Mouse (Mus musculus) lung, postnatal 10 days (tissue): Measurements from ENCODE around the gene Olfr685.

Source experiments
- DNase-seq: peaks from one replicate; pipeline ENCODE4 v3.0.0; 2021

Olfr685 gene

GRCm38 (mm10) chr7:105185912-105186311 lies at the start of gene Olfr685:
TSS of gene Olfr685 (minus strand) at chr7:105186012.
- DNase-seq = no peak

DNA sequence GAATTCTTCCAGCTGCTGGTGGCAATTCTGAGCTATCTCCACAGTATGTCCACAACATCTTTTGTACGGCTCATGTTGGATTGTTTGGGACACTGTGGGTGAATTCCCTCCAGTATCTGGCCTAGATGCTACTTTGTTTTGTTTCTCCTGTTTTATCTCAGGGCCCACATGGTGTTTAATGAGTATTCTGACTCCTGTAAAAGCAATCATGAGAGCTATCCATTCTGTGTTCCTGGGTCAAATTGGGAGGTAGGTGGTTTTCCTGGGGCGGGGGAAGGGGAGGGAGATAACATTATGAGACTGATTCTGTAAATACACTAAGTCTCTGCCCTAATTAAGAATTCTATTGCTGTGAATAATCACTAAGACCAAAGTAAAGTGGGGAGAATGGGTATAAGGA lies 43.6 kb upstream of the Olfr685 start:
- no peak for DNase-seq

DNA sequence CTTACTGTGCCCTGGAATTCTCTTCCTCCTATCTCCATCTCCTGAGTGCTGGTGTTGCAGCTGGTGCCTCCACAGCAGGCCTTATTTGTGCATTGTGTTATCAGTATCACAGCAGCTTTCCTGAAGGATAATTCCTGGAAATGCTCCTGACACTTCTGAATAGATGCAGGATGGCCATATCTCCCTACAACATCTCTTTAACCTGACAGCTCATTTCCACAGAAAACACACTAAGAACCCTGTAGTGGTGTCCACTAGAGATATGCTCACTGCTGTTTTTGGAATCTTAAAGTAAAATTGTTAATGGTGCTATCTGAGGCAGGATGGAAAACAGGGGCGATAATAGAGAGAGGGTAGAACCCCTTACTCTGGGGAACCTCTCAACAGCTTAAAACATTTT lies 42.3 kb upstream of the Olfr685 start:
- DNase-seq = peak; percentile 24

DNA sequence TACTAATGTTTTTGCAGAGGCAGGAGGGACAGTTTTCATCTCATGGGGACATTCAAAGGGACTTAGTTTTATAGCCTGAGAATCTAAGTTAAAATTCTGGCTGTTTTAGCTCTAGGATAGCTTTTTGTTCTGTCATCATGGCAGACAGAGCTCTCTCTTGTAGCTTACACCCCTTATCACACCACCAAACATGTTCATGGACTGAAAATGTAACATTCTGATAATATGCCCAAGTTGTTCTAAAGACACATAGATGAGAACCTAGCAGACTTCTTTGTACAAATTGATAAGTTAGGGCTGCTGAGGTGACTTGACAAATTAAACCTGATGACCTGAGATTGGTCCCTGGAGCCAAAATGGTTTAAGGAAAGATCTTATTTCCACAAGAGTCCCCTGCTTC lies 40.9 kb upstream of the Olfr685 start:
- DNase-seq = no peak

DNA sequence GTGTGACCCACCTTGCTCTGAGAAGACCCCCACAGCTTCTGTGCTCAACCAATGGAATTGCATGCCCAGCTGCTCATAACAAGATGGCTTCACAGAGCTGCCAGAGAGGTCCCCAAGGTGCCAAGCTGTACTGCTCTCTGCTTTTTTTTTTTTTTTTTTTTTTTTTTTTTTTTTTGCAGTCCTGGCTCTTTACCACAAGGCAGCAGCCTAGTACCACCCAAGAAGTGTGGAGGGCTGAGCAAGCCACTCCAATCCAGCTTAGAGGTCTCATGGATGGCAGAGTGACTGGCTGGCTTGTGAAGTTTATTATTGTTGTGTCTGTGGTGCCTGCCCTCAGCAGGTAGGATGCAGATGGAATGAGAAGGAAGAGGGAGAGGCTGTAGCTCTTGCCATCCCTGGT lies 40.3 kb upstream of the Olfr685 start:
- DNase-seq = no peak

- DNase-seq = no peak
These were observed 32.5 kb upstream of the Olfr685 start for GRCm38 (mm10) chr7:105218281-105218680.

DNA sequence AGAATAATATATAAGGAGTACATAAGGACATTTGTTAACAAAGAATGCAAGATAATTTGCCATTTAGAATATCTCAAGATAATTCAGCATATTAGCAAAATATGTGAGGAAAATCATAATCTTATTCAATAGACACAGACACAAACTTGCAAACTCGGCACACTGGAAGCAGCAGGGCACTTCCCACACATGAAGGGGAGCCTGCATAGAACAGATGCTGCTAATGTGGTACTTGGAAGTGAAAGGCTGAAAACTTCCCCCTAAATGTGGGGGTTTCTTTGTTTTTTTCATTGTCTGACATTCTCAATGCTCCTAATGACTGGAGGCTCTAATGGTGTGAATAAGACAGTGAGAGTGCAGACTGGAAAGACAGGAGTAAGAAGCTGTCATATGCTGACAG lies 28.9 kb upstream of the Olfr685 start:
- DNase-seq = no peak

DNA sequence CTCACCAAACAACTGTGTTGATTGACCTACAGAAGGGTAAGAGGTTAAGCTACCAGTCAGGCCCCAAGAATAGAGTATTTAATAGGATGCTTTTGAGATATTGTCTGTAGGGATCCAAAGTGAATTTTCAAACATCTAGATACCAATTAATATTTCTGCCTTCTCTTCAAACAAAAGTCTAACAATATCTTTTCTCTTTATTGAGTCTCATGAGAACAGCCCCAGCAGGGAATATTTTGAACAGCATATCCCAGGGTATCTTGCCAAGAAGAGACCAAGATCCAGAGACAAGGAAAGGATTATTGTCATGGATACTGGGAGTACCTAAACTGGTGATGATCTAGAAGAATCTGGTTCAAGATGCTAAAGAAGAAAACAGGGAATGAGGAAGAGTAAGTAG lies 21.6 kb upstream of the Olfr685 start, which contains the start of gene Olfr686:
Gene Olfr686 (minus strand): TSS at position 101 of the 400 bp plus-strand sequence.
- DNase-seq = no peak

DNA sequence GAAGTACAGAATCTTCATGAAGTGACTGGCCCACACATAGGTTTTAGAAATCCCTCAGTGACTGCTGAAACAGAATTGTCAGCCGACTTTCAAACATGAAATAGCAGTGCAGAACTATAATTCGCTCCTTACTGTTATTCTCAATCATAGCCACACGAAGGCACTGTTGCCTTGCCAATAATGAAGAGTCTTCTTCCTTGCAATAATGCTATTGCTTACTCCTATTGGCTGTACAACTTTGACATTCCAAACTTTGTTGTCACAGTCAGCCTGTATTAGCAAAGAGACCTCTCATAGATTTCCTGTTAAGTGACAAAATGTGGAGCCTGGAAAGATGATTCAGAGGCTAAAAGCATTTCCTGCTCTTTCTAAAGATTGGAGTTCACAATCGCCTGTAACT lies 15.0 kb downstream of the Olfr685 start:
- peak; percentile 15 for DNase-seq

GRCm38 (mm10) chr7:105163553-105163952 lies 22.3 kb downstream of the Olfr685 start, which contains the start of gene Olfr684:
TSS of gene Olfr684 (minus strand) at chr7:105163653.
- no peak for DNase-seq

DNA sequence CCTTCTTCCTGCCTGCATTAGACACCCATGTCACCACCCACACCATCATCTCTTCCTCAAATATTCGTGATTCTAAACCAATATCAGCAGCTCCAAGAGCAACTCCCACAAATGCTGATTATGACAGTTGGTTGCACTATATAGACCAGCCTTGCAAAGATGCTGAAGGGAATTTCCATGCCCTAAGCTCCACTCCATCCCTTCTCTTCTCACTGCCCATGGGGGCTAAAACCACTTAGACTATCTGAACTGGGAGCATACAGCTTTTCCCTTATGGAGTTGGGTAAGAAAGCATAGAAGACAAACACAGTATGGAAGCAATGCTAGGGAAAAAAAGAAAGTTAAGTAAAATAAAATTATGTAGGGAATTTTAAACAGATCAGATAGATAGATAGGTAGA lies 38.9 kb downstream of the Olfr685 start, which contains the start of gene Olfr683:
Gene Olfr683 (minus strand): TSS at position 101 of the 400 bp plus-strand sequence.
- DNase-seq = no peak

DNA sequence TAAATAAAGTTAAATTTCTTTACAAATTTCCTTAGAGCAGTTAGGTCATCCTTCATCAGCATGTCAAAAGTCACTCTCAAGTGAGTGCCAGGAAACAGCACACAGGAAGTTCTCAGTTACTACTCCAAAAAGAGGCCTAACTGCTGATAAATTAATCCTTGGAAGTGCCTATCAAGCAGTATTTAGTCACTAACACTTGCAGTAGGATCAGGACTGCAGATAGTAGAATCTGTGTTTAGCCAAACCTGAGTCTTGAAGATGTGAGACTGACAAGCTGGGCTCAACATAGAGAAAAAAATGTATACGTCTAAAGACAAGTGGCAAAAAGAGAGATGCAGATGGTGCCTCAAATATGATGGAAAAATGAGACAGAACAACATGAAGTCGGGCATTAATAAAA lies 44.5 kb downstream of the Olfr685 start:
- DNase-seq = no peak
